Mouse (Mus musculus): Measurements from ENCODE around the gene Klc1. TPM values are rescaled to one million over a fixed set of nuclear protein-coding genes. Genes with fewer than 3 reads are reported as not detected.
A peak's percentile ranks its signal among the peaks of the same experiment; 100 is the strongest.

Gene Klc1
- polyA plus RNA-seq, 1 experiment = 85.0 TPM

GRCm38 (mm10) chr12:111777919-111778318 lies 19.3 kb downstream of the Klc1 start:
- Histone ChIP-seq H3K4me3 (ENCODE audit: control insufficient read depth, insufficient read depth, low read length) (no peak overlapping the region), H3K27me3 (ENCODE audit: control insufficient read depth, insufficient read depth, low read length) (no peaks in the 10 kb centered on the region), H3K27ac (ENCODE audit: control insufficient read depth, insufficient read depth, low read length) (no peak overlapping the region), H3K4me1 (replicated peaks; ENCODE audit: control insufficient read depth, insufficient read depth, low read length) (no peaks in the 10 kb centered on the region), H3K36me3 (ENCODE audit: control insufficient read depth, insufficient read depth, low read length) (peaks cover 73% of the 10 kb centered on the region)
- TF ChIP-seq CTCF (IDR thresholded peaks at IDR 0.05; ENCODE audit: borderline replicate concordance, control insufficient read depth, extremely low read depth, insufficient read depth, low read length, poor library complexity) (no peak), POLR2A (IDR thresholded peaks at IDR 0.05; ENCODE audit: control insufficient read depth, extremely low read depth, insufficient read depth, low read length, poor library complexity) (no peak)
- no peak for DNase-seq
- 98% methylated on average over 13 of the region's 13 CpGs for WGBS

GRCm38 (mm10) chr12:111779544-111779943 lies 20.9 kb downstream of the Klc1 start:
- TF ChIP-seq CTCF (IDR thresholded peaks at IDR 0.05; ENCODE audit: borderline replicate concordance, control insufficient read depth, extremely low read depth, insufficient read depth, low read length, poor library complexity) = no peak
- no peak for TF ChIP-seq POLR2A (IDR thresholded peaks at IDR 0.05; ENCODE audit: control insufficient read depth, extremely low read depth, insufficient read depth, low read length, poor library complexity)
- H3K36me3 ChIP-seq (ENCODE audit: control insufficient read depth, insufficient read depth, low read length) = peaks cover 71% of the 10 kb centered on the region
- WGBS = 100% methylated on average over 1 of the region's 1 CpGs

GRCm38 (mm10) chr12:111785174-111785573 lies 26.5 kb downstream of the Klc1 start:
- peaks cover 67% of the 10 kb centered on the region for H3K36me3 ChIP-seq (ENCODE audit: control insufficient read depth, insufficient read depth, low read length)
- H3K27me3 ChIP-seq (ENCODE audit: control insufficient read depth, insufficient read depth, low read length) = no peaks in the 10 kb centered on the region
- H3K4me3 ChIP-seq (ENCODE audit: control insufficient read depth, insufficient read depth, low read length) = no peak overlapping the region
- no peaks in the 10 kb centered on the region for H3K4me1 ChIP-seq (replicated peaks; ENCODE audit: control insufficient read depth, insufficient read depth, low read length)
- TF ChIP-seq CTCF (IDR thresholded peaks at IDR 0.05; ENCODE audit: borderline replicate concordance, control insufficient read depth, extremely low read depth, insufficient read depth, low read length, poor library complexity) (no peak), POLR2A (IDR thresholded peaks at IDR 0.05; ENCODE audit: control insufficient read depth, extremely low read depth, insufficient read depth, low read length, poor library complexity) (no peak)
- H3K27ac ChIP-seq (ENCODE audit: control insufficient read depth, insufficient read depth, low read length) = no peak overlapping the region
- WGBS = 89% methylated on average over 15 of the region's 15 CpGs
- DNase-seq = no peak

More at GRCm38 (mm10) chr12:111779544-111779943, 20.9 kb downstream of the Klc1 start:
- Histone ChIP-seq H3K27me3 (ENCODE audit: control insufficient read depth, insufficient read depth, low read length) (no peaks in the 10 kb centered on the region), H3K27ac (ENCODE audit: control insufficient read depth, insufficient read depth, low read length) (no peak overlapping the region), H3K4me1 (replicated peaks; ENCODE audit: control insufficient read depth, insufficient read depth, low read length) (no peaks in the 10 kb centered on the region), H3K4me3 (ENCODE audit: control insufficient read depth, insufficient read depth, low read length) (no peak overlapping the region)
- peak; percentile 13 for DNase-seq

- H3K27me3 ChIP-seq (ENCODE audit: control insufficient read depth, insufficient read depth, low read length) = no peaks in the 10 kb centered on the region
- DNase-seq = no peak
- H3K4me1 ChIP-seq (replicated peaks; ENCODE audit: control insufficient read depth, insufficient read depth, low read length) = no peaks in the 10 kb centered on the region
- H3K27ac ChIP-seq (ENCODE audit: control insufficient read depth, insufficient read depth, low read length) = no peak overlapping the region
- TF ChIP-seq POLR2A (IDR thresholded peaks at IDR 0.05; ENCODE audit: control insufficient read depth, extremely low read depth, insufficient read depth, low read length, poor library complexity) (no peak), CTCF (IDR thresholded peaks at IDR 0.05; ENCODE audit: borderline replicate concordance, control insufficient read depth, extremely low read depth, insufficient read depth, low read length, poor library complexity) (no peak)
- peaks cover 52% of the 10 kb centered on the region for H3K36me3 ChIP-seq (ENCODE audit: control insufficient read depth, insufficient read depth, low read length)
- 99% methylated on average over 6 of the region's 6 CpGs for WGBS
- no peak overlapping the region for H3K4me3 ChIP-seq (ENCODE audit: control insufficient read depth, insufficient read depth, low read length)
Observed at GRCm38 (mm10) chr12:111787015-111787414, 28.4 kb downstream of the Klc1 start.

- Histone ChIP-seq H3K27ac (ENCODE audit: control insufficient read depth, insufficient read depth, low read length) (no peak overlapping the region), H3K36me3 (ENCODE audit: control insufficient read depth, insufficient read depth, low read length) (peaks cover 47% of the 10 kb centered on the region), H3K4me3 (ENCODE audit: control insufficient read depth, insufficient read depth, low read length) (no peak overlapping the region), H3K4me1 (replicated peaks; ENCODE audit: control insufficient read depth, insufficient read depth, low read length) (no peaks in the 10 kb centered on the region), H3K27me3 (ENCODE audit: control insufficient read depth, insufficient read depth, low read length) (no peaks in the 10 kb centered on the region)
- TF ChIP-seq CTCF (IDR thresholded peaks at IDR 0.05; ENCODE audit: borderline replicate concordance, control insufficient read depth, extremely low read depth, insufficient read depth, low read length, poor library complexity) = no peak
- TF ChIP-seq POLR2A (IDR thresholded peaks at IDR 0.05; ENCODE audit: control insufficient read depth, extremely low read depth, insufficient read depth, low read length, poor library complexity) = no peak
- no peak for DNase-seq
- WGBS = 97% methylated on average over 5 of the region's 5 CpGs
Observed at GRCm38 (mm10) chr12:111790090-111790489, 31.4 kb downstream of the Klc1 start.

GRCm38 (mm10) chr12:111790631-111791030 lies 32.0 kb downstream of the Klc1 start:
- no peaks in the 10 kb centered on the region for H3K4me1 ChIP-seq (replicated peaks; ENCODE audit: control insufficient read depth, insufficient read depth, low read length)
- H3K4me3 ChIP-seq (ENCODE audit: control insufficient read depth, insufficient read depth, low read length) = no peak overlapping the region
- H3K27me3 ChIP-seq (ENCODE audit: control insufficient read depth, insufficient read depth, low read length) = no peaks in the 10 kb centered on the region
- no peak for TF ChIP-seq POLR2A (IDR thresholded peaks at IDR 0.05; ENCODE audit: control insufficient read depth, extremely low read depth, insufficient read depth, low read length, poor library complexity)
- TF ChIP-seq CTCF (IDR thresholded peaks at IDR 0.05; ENCODE audit: borderline replicate concordance, control insufficient read depth, extremely low read depth, insufficient read depth, low read length, poor library complexity) = no peak
- 95% methylated on average over 7 of the region's 7 CpGs for WGBS
- no peak overlapping the region for H3K27ac ChIP-seq (ENCODE audit: control insufficient read depth, insufficient read depth, low read length)
- H3K36me3 ChIP-seq (ENCODE audit: control insufficient read depth, insufficient read depth, low read length) = peaks cover 42% of the 10 kb centered on the region
- no peak for DNase-seq
